Mouse (Mus musculus): Measurements from ENCODE around the gene Soga1. TPM values are rescaled to one million over a fixed set of nuclear protein-coding genes. Genes with fewer than 3 reads are reported as not detected.

The Soga1 gene
- polyA plus RNA-seq, 2 experiments = 5.5 to 14.2 TPM

DNA sequence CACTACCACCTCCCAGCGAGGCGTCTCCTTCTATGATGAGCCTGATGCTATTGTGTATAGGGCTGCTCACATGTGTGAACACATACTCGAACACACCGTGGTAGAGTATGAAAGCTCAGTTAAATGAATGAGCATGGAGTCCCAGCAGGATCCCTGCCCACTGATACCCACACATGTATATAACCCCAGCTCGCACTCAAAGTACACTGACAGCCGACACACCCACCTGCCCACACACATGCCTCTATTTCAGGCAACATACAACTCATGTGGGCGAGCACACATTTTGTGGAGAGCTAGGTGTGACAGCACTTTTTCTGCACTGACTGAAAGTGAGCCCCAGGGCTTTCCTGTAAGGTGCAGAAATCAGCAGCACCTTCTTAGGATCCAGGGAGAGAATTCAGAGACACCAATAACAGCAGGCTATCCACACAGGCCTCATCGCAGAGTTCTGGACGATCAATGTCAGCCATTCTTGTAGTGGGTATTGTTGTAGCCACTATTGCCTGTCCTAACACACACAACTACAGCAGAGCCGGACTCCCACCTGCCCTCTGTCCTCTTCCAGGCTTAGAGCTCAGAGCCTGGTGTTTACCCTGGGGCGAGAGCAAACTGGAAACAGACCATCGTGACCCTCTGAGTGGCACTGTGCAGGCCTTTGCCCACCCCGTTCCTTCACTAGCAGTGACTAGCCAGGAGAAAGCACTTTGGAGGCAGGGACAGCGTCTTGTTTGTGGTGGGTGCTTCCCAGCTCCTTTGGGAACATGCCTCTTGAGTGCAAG, 8.7 kb upstream of the Soga1 start:
- Histone ChIP-seq H3K9me3 (ENCODE audit: control insufficient read depth, low read length) (no peaks in the 10 kb centered on the region), H3K4me2 (replicated peaks; ENCODE audit: low read depth, low read length, severe bottlenecking) (no peak overlapping the region), H3K4me1 (ENCODE audit: control insufficient read depth, insufficient read depth, low read length) (peaks cover 5% of the 10 kb centered on the region; the same call in 1 of the 2 replicates), H3K9ac (ENCODE audit: low read depth, low read length, severe bottlenecking) (no peak overlapping the region), H3K27ac (replicated peaks; ENCODE audit: low read depth, low read length) (no peak overlapping the region), H3K4me3 (replicated peaks; ENCODE audit: low read length) (no peak overlapping the region), H3K36me3 (ENCODE audit: control insufficient read depth, insufficient read depth, low read length) (no peaks in the 10 kb centered on the region), H3K27me3 (ENCODE audit: control insufficient read depth, insufficient read depth, low read length) (no peaks in the 10 kb centered on the region)
- DNase-seq (ENCODE audit: low spot score) (no peak), ATAC-seq (ENCODE audit: low FRiP score, low read depth) (no peak)
- TF ChIP-seq POLR2A (IDR thresholded peaks at IDR 0.05; ENCODE audit: borderline replicate concordance, extremely low read depth, insufficient read depth, insufficient read length) = no peak
- WGBS = 80% methylated on average over 14 of the region's 14 CpGs

DNA sequence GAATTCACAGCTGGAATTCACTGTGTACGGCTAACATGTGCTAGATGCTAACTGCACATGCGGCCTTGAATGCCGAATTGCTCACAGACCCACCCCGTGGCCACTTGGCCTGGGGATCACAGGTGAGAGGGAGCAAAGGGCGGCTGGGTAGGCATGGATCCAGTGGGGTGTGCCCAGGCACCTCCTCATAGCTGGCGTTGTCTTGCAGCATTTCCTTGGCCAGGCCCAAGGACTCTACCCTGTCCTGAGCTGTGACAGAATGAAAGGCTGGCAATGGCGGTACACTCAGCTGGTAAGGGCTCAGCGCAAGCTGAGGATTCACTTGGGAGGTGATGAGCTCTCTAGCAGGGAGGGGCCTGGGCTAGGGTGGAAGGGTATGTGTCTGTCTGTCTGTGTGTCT, 7.7 kb upstream of the Soga1 start, which contains the start of gene Tldc2:
Gene Tldc2 (plus strand): TSS at position 260 of the 400 bp plus-strand sequence.
- Histone ChIP-seq H3K36me3 (ENCODE audit: control insufficient read depth, insufficient read depth, low read length) (no peaks in the 10 kb centered on the region), H3K4me3 (replicated peaks; ENCODE audit: low read length) (no peak within 1 kb of the TSS), H3K27me3 (ENCODE audit: control insufficient read depth, insufficient read depth, low read length) (no peaks in the 10 kb centered on the region), H3K4me2 (replicated peaks; ENCODE audit: low read depth, low read length, severe bottlenecking) (no peak within 1 kb of the TSS), H3K4me1 (ENCODE audit: control insufficient read depth, insufficient read depth, low read length) (0 out of 2 replicates have a peak, but pooled peaks cover under 1% of the 10 kb centered on the region), H3K27ac (replicated peaks; ENCODE audit: low read depth, low read length) (no peak within 1 kb of the TSS), H3K9me3 (ENCODE audit: control insufficient read depth, low read length) (no peaks in the 10 kb centered on the region), H3K9ac (ENCODE audit: low read depth, low read length, severe bottlenecking) (no peak within 1 kb of the TSS)
- no peak for TF ChIP-seq POLR2A (IDR thresholded peaks at IDR 0.05; ENCODE audit: borderline replicate concordance, extremely low read depth, insufficient read depth, insufficient read length)
- DNase-seq (ENCODE audit: low spot score) (no peak), ATAC-seq (ENCODE audit: low FRiP score, low read depth) (no peak)
- WGBS = 78% methylated on average over 8 of the region's 8 CpGs

DNA sequence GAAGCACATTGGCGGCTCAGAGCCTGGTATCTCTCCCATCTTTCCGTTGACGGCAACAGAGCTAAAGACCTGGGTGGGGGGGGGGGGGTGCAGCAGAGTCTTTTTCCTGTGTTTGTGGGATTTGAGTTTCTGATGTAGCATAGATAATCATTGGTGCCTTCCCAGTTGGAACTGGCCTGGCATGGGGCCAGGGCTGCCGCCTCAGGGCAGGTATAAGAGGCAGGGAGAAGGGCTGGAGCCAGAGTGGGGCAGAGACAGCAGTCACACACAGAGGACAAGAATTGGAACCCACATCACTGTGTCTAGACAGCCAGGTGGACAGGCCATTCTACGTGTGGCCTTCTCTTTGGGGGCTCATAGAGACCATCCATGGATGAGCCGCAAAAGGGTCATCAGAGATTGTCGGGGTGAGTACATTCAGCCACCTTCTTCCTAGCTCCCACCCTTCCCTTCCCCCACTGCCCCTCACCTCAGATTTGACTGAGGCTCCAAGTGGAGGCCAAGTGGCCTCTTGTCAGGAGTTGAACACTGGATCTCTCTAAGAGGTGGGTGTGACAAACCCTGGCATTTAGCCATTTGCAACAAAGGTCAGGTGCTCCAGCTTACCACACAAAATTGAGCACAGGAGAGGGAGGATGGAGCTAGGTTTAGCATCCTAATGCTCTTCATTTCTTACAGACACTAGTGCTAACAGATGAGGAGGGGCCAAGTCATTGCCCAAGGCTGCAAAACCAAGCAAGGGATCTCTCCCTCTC, 6.0 kb upstream of the Soga1 start:
- no peak overlapping the region for H3K4me2 ChIP-seq (replicated peaks; ENCODE audit: low read depth, low read length, severe bottlenecking)

DNA sequence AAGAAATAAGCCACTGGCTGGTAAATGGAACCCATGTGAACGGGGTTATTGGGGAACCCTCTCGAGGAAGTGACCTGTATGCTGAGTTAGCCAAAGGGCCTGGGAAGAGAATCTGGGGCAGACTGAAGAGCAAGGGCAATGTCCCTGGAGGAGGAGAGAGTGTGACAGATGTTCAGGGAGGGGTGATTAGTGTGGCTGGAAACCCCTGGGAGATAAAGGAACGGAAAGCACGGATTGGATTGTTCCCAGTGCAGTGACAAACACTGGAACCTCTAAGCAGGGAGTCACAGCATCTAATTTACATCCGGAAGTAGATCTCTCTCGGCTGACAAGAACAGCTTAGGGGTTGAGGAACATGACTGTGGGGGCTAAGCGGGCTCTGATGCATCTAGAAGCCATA, 2.9 kb upstream of the Soga1 start:
- no peak for ATAC-seq (ENCODE audit: low FRiP score, low read depth)
- no peaks in the 10 kb centered on the region for H3K9me3 ChIP-seq (ENCODE audit: control insufficient read depth, low read length)

More for the DNA sequence above, 6.0 kb upstream of the Soga1 start:
- no peak overlapping the region for H3K4me3 ChIP-seq (replicated peaks; ENCODE audit: low read length)
- no peaks in the 10 kb centered on the region for H3K4me1 ChIP-seq (ENCODE audit: control insufficient read depth, insufficient read depth, low read length)
- DNase-seq (ENCODE audit: low spot score) (no peak), ATAC-seq (ENCODE audit: low FRiP score, low read depth) (no peak)
- TF ChIP-seq POLR2A (IDR thresholded peaks at IDR 0.05; ENCODE audit: borderline replicate concordance, extremely low read depth, insufficient read depth, insufficient read length) = no peak
- no peak overlapping the region for H3K27ac ChIP-seq (replicated peaks; ENCODE audit: low read depth, low read length)
- H3K9ac ChIP-seq (ENCODE audit: low read depth, low read length, severe bottlenecking) = no peak overlapping the region
- H3K9me3 ChIP-seq (ENCODE audit: control insufficient read depth, low read length) = no peaks in the 10 kb centered on the region
- H3K27me3 ChIP-seq (ENCODE audit: control insufficient read depth, insufficient read depth, low read length) = no peaks in the 10 kb centered on the region
- WGBS = 85% methylated on average over 7 of the region's 7 CpGs
- no peaks in the 10 kb centered on the region for H3K36me3 ChIP-seq (ENCODE audit: control insufficient read depth, insufficient read depth, low read length)

DNA sequence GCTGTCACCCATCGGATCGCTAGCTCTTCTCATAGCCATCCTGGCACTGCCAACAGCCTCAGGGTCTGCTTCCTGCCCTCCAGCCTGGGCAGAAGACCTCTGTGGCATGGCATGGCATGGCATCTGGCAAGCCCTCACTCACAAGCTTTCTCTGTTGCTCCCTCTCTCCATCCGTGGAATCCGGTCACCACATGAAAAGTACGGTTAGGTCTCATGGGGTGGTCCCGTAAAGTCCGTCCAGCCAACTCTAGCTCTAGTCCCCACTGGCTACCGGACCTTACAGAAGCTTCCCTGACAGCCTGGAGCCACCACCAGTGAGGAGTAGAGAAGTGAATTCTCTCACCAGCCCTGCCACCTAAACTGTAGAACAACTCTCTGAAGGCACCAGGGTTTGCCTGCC, 2.3 kb upstream of the Soga1 start:
- H3K27ac ChIP-seq (replicated peaks; ENCODE audit: low read depth, low read length) = no peak overlapping the region
- no peak overlapping the region for H3K4me3 ChIP-seq (replicated peaks; ENCODE audit: low read length)
- TF ChIP-seq POLR2A (IDR thresholded peaks at IDR 0.05; ENCODE audit: borderline replicate concordance, extremely low read depth, insufficient read depth, insufficient read length) = no peak
- no peaks in the 10 kb centered on the region for H3K27me3 ChIP-seq (ENCODE audit: control insufficient read depth, insufficient read depth, low read length)
- 92% methylated on average over 8 of the region's 8 CpGs for WGBS
- H3K9ac ChIP-seq (ENCODE audit: low read depth, low read length, severe bottlenecking) = no peak overlapping the region
- H3K4me1 ChIP-seq (ENCODE audit: control insufficient read depth, insufficient read depth, low read length) = peaks cover 17% of the 10 kb centered on the region
- no peak for DNase-seq (ENCODE audit: low spot score)
- H3K9me3 ChIP-seq (ENCODE audit: control insufficient read depth, low read length) = no peaks in the 10 kb centered on the region
- no peak overlapping the region for H3K4me2 ChIP-seq (replicated peaks; ENCODE audit: low read depth, low read length, severe bottlenecking)
- H3K36me3 ChIP-seq (ENCODE audit: control insufficient read depth, insufficient read depth, low read length) = 0 out of 2 replicates have a peak, but pooled peaks cover 4% of the 10 kb centered on the region
- no peak for ATAC-seq (ENCODE audit: low FRiP score, low read depth)

More for the DNA sequence above, 2.9 kb upstream of the Soga1 start:
- Histone ChIP-seq H3K4me3 (replicated peaks; ENCODE audit: low read length) (no peak overlapping the region), H3K27me3 (ENCODE audit: control insufficient read depth, insufficient read depth, low read length) (no peaks in the 10 kb centered on the region), H3K36me3 (ENCODE audit: control insufficient read depth, insufficient read depth, low read length) (no peaks in the 10 kb centered on the region), H3K9ac (ENCODE audit: low read depth, low read length, severe bottlenecking) (no peak overlapping the region), H3K4me2 (replicated peaks; ENCODE audit: low read depth, low read length, severe bottlenecking) (no peak overlapping the region), H3K27ac (replicated peaks; ENCODE audit: low read depth, low read length) (no peak overlapping the region), H3K4me1 (ENCODE audit: control insufficient read depth, insufficient read depth, low read length) (peaks cover 11% of the 10 kb centered on the region)
- 31% methylated on average over 7 of the region's 7 CpGs for WGBS
- no peak for DNase-seq (ENCODE audit: low spot score)
- TF ChIP-seq POLR2A (IDR thresholded peaks at IDR 0.05; ENCODE audit: borderline replicate concordance, extremely low read depth, insufficient read depth, insufficient read length) = no peak
